Mouse (Mus musculus) cerebellum, adult 11-12 months (tissue): ENCODE measurements around the gene Arhgef25.
"Not testable (repeated sequence)": the region's sequence is repeated elsewhere in the genome, so short reads cannot be mapped to it uniquely, and the experiment has no call there.

ENCODE experiments used
- DNase-seq: peaks from one replicate; pipeline ENCODE4 v3.0.0; 2022

Arhgef25 gene

DNA sequence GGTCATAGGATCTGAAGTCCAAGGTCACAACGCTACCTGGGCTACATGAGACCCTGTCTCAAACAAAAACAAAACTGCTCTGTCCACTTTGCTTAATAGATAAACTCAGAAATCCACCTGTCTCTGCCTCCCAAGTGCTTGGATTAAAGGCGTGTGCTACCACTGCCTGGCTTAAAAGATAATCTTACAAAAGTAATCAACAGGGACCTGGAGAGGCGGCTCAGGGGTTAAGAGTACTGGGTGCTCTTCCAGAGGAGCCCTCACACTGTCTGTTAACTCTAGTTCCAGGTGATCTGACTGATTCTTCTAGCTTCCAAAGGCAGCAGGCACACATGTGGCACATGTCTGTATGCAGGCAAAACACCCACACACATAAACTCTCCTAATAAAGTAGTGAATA, 13.2 kb upstream of the Arhgef25 start:
- DNase-seq = no peak

DNA sequence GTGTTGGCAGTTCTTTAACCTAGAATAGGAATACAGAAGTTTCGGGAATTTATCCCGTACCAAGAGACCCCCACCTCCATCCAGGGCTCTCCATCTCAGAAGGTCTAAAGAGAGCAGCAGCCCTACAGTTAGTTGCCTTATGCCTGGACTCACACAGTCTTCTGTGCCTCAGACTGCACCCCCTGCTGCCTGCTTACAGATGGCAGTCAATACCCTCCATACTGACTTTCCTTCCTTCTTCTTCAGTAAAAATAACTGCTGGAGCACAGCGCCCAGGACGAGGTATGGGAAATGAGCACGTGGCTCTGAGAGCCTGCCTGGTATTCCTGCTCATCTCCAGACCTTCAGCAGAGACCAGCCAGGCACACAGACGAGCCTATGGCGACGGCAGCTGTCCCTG, 10.4 kb upstream of the Arhgef25 start:
- no peak for DNase-seq

DNA sequence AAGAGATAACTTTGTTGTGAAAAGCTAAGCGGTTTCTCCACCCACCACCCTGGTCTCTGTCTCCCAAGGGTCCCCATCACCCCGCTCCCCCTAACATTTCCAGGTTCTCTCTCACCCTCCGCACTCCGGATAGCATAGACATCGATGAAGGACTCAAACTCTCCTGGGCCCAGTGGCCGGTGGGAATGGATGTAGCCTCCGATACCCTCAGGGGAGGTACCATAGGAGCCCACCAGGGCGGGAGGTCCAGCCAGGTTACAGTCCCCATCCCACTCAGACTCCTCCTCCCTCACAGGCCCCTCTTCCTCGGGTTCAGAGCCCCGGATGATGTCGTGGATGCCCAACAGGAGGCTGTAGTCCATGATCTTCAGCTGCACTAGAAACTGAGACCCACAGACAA, 9.6 kb upstream of the Arhgef25 start:
- no peak for DNase-seq

DNA sequence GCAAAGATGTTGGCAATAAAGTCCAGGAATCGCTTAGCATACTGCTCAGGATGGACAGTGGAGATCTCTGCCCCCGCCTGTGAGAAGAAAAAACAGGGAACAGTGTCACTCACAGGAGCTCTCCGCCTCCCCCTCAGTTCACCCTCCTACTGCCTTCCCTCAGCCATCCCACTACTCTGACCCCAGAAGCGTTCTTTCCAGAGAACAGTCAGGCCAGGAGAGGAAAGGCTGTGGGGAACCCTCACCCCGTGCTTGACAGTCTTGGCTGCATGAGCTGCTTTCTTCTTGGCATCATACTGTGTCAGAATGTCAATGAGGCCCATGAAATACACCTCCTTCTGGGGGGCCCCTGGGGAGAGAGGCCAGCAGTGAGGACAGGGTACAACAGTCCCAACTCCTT, 9.2 kb upstream of the Arhgef25 start:
- DNase-seq = no peak

DNA sequence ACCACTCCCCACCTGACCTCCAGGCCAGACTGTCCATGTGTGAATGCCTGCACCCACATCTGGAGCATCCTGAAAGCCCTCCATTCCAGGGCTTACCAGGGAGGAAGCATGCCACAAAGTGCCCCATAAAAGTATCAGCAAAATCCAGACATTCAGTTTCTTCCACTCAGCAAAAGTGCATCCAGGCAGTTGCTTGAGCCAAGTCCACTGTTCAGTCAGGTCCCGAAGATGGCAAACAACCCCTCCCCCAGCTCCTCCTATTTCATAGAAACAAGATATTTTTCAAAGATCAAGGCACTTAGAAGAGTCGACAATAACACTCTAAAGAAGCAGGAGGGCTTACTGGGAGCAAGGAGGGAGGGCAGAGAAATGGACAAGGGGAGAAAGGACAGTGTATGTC, 8.6 kb upstream of the Arhgef25 start:
- no peak for DNase-seq

DNA sequence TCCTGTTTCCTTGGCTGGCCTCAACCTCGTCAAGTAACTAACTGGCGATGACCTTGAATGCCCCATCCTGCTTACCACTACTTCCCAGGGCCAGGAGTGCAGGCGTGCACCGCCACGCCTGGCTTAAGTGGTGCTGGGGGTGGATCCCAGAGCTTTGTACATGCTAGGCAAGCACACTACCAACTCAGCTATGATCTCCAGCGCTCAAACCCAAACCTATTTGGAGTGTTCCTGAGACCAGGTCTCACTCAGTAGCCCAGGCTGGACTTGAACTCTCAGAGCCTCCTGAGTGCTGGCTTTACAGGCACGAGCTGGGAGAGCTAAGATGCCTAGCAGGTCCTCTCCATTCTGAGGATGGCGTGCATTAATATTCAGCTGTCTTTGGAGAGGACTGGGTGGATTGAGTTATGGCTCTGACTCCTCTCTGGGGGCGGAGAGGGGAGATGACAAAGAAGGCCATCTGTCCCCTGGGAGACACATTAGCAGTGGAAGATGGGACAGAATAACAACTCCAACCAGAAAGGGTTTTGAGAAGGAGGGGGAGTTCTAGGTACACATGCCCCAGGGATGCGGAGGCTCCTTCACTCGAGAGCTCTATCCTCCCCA, 7.7 kb upstream of the Arhgef25 start:
- DNase-seq = no peak

DNA sequence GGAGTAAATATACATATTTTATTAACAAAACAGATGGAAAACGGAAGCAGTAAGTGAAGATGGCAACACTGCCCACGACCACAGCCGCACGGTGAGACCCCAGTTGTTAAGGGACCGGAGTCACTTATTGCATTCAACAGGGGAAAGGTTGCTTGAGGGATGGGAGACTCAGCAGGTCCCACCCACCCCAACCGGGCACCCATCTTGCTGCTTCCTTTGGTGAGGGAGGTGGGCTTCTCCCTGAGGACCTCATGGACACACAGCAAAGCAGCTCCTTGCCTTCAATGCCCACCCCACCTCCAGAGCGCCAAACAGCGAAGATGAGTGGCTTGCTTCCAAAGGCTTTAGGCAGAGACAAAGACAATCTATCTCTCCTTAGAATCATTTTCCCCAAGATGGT, 7.2 kb upstream of the Arhgef25 start:
- DNase-seq = no peak

DNA sequence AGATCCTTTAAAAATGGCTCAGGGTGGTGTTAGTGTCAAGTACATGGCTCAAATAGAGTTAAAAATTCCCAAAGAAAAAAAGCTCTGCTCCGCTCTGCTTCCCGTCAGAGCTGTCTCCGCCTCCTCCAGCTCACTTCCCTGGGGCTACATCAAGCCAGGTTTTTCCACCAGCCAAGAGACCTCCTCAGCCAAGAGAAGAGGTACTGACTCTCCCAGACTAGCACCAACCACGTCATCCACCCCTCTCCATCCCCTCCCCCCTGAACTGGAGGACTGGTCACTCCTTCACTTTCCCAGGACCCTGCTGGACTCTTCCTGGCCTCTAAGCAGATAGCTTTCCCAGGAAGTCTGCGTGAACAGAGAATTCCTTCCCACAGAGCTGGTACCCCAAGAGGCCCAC, 6.5 kb upstream of the Arhgef25 start:
- DNase-seq = peak; percentile 75

DNA sequence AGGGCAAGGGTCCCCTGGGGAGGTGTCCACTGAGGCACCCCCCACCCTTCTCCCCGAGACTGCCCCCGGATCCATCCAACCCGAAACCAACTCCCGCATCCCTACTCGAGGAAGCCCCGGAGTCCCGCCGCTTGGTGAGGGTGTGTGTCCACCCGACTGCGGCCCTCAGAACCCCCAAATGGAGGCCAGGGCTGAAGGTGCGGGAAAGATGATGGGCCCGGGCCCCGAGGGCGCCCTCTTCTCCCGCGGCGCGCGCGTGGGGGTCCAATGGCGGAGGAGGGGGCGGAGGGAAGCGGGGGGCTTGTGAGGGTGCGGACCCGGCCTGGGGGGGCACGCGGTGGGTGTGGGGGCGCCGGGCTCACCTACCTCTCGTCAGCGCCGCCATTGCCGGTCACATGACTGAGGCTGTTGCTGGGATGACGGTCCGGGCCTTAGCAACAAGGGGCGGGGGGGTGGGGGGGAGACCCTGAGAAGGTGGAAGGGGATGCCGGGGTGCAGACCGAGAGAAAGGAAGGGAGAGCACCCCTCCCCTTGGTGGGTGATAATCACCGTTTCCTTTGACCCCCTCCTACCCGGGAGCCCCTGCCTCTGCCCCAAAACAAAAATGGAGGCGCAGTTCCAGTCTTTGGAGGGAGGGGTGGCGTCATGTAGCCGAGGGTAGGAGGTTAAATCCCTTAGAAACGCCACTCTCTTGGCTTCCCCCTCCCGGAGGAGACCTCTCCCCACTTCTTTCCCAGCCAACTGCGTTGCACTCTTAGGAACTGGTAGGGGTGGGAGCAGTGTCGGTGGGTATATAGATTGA, 5.6 kb upstream of the Arhgef25 start, which contains the start of gene Dtx3:
Dtx3 (minus strand) TSS at position 401 of the 802 bp plus-strand sequence.
- DNase-seq = peak; percentile 70

DNA sequence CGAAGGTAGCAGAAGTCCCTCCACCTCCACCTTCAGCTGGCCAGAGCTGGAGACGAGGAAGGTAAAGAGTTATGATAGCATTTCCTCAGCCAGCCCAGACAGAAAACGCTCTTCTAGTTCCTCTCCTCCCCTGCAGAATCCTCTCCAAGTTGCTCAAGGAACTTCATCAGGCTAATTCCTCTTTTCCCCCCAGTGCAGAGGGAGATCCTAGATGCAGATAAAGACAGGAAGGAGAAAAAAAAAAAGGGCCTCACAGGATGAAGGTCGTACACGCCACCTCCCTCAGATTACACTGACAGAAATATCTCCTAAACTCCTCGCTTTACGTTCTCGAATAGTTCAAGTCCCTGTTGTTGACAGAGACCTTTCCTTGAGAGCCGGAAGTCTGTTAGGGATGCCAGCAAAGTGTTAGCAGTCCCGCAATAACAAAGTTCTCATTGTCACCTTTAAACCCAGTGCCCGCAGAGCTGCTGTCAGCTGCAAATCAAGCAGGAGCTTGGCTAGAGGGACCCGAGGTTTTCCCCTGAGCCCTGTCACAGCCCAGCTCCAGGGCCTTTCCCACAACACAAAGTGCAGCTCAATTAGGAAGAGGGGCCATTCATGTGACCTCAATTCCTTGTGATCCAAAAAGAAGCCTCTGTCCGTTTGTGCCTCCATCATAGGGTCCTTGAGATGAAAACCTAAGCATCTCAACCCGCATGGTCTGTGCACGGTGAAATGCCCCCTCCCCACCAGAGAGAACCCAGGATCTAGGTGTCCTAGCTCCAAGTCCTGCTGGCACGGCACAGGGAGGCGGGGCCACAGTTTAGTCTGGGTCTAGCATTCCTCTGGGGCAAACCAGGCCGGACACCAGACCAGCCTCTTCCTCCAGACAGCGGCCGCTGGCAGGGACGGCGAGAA, 4.8 kb upstream of the Arhgef25 start:
- DNase-seq = peak; percentile 82

DNA sequence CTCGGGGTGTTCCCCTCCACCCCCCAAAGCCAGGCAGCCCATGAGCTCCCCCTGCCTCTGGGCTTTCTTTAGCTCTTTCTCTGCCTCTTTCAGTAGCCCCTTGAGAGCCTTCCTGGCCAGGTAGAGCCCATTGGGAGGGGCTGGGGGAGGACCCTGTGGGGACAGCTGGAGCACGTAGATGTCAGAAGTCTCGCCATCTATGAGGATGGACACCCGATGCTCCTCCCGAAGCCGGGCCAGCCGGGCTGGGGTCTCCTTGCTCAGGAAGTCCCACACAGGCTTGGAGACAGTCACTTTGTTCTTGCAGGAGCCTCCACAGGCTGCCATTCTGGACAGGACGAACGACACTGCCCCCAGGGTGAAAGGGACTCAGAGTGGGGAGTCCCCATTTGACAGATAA, 3.1 kb upstream of the Arhgef25 start:
- DNase-seq = no peak

DNA sequence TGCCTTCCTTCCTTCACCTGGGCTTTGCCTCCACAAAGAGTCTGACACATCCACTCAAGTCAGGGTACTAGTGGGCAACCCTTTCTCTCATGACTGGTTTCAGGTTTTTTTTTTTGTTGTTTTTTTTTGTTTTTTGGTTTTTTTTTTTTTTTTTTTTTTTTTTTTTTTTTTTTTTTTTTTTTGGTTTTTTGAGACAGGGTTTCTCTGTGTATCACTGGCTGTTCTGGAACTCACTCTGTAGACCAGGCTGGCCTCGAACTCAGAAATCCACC, 2.1 kb upstream of the Arhgef25 start:
- DNase-seq = not testable (repeated sequence)

DNA sequence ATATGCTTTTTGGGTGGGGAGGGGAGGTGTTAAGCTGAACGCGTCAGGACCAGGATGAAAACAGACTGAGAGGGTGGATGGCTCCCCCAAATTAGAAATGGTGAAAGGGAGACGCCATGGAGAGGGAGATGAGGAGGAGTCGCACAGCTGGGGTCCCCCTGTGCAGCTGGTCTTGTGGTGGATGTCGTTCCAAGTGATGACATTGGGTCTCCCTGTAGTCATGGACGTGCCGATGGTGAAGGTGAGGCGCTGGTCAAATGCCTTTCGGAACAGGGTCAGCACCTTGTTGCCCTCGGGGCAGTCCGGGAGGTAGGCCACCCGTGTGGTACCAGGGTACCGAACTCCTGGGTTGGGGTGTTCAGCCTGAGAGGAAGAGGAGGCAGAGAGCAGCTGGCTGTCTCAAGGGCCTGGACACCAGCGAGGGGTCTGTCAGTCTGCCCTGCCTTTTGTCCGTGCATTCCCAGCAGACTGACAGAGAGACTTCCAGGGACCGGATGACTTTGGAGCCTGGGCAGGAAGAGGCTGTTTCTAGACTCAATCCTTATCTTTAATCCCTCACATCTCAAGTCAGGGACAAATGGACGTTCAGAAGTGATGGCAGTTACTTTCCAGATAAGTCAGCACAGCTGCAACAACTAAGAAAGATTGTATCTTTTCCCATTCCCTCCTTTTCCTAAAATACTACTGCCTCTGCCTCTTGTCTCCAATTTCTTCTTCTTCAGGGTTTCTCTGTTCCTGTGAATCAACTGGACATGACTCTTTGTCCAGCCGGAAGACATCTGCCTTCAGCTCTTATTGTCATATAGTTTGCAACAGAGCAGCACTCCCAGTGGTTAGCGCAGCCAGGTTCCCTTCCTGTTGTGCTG, 1.5 kb upstream of the Arhgef25 start:
- DNase-seq = peak; percentile 44

DNA sequence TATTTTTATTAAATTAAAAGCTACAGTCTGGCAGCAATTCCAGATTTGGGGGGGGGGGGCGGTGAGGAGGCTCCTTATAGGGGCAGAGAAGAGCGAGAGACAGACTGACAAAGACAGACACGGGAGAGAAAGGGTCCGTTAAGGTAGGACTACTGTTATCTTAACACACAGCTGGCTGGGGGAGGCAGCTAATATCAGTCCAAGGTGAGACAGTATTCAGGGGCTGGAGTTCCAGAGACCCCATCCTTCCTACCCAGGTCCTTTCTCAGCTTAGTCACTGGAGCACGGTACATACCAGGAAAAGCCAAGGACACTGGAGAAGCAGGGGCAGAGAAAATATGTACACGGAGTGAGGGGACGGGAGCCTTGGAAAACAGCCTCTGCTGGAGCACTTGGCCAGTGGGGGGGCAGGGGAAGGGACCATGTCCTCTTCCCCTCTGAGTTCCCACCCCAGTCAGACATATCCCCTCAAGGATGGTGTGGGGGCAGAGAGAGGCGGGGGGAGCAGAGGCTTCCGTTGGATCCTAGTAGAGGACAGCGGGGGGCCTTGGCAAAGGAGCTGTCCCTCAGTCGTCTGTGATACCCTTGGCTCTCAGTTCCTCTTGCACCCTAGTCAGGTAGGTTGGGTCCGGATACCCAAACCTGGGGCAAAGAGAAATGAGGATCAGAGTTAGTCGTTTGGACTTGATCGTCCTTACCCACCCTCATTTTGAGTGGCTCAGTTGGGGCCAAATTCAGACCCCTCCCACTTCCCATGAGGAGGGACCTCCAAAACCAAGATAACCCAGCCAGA, 711 bp upstream of the Arhgef25 start:
- DNase-seq = peak; percentile 49

DNA sequence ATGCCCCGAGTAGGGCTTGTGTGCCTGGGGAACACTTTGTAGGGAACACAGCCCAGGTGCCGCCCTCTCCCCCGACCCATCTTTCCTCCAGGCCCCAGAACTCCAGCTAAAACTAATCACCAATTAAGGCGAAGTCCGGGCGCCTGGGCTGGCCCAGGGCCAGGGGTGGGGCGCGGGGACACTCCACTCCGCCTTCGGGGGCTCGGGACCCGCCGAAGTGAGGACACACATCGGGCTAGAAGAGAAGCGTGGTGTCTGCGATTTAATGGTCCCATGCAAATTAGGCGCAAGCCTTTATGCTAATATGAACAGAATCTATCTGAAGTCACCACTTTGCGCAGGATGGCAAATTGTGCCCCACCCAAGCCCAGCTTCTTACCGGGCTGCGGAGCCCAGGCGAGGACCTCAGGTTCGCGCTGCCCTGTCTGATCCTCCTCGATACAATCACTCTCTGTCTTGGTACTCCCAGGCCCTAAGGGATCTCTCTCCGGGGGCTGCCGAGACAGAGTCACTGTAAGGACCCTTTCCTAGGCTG, 700 bp downstream of the Arhgef25 start:
- DNase-seq = peak; percentile 71

DNA sequence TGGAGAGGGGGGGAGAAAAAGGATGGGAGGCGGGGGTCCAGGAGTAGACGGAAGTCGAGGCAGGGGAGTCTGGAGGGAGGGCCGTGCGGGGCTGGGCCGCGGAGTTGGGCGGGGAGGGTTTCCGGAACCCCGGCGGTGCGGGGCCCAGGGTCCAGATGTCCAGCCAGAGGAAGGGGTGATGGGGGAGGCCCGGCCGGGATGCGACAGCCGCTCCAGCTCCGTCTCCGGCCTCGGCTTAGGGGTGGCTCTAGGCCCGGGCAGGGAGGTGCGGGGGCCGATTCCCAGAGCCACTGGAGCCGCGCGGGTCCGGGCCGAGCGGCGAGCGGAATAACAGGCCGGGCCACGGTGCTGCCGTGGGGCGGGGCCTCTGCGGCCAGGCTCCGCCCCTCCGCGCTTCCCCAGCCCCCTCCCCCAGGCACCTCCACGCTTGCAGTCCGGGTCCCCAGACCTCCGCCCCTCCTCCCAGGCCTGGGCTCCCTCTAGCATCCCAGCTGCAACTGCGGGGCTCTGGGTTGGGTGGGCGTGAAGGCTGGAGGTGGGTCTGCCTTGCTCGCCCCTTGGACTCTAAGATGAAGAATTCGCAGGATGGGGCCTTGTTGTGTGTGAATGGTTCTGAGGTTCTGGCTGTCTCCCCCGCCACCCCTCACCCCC, 1.3 kb downstream of the Arhgef25 start:
- peak; percentile 78 for DNase-seq

DNA sequence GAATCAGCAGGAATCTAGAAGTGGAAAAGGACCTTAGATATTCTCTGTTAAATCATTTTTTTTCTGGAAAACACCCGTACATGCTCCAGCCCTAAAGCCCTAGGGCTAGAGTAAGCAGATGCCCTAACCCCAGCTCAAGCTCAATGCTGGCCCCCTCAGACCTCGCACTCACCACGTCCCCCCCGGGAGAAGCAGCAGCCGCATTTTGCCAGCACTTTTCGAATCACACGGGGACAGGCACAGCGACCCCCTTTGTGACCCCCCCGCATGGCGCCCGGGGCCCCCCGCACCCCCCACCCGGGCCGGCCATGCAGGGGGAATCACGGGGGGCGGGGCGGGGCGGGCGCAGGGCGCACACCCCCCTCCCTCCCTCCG, 1.8 kb downstream of the Arhgef25 start:
- DNase-seq = peak; percentile 56

DNA sequence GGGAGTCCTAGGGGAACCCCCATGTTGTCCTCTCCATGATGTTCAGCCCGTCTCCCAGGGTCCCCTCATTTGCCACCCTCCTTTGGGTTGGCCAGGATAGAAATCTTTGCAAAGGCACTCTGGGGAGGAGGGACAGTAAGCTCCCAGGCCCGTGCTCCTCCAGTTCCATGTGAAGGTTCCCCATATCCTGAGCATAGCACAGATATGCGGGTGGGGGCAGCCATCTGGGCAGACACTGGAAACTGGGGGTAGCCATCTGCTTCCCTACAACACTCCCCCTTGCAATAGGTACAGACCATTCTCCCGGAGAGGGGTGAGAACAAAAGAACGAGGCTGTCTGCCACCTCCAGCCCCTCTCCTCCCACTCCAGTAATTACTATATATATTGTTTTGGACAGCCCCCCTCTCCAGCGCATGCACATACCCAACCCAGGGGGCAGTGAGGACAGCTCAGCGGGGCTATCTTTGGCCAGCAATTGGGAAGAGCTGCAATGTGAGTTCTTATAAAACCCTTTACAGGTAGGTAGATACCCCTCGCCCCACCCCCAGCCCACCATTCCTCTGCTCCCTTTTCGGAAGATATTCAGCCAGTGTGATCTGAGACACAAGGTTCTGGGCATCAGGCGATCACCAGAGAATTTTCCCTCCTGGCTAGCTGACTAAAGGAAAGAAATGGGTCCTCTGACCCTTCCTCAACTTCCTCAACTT, 2.4 kb downstream of the Arhgef25 start:
- DNase-seq = peak; percentile 80

DNA sequence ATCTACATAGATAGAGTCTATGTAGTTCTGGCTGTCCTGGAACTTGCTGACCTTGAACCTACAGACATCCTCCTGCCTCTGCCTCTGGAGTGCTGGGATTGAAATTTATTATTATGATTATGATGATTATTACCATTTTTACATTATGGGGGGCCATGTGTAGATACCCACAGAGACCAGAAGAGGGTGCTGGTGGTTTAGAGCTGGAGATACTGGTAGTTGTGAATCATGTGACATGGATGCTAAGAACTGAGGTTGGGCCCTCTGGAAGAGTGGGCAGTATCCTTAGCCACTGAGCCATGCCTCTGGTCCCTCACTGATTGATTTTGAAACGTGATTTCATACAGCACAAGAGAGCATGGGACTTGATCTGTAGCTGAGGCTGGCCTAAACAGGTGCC, 3.4 kb downstream of the Arhgef25 start:
- no peak for DNase-seq

DNA sequence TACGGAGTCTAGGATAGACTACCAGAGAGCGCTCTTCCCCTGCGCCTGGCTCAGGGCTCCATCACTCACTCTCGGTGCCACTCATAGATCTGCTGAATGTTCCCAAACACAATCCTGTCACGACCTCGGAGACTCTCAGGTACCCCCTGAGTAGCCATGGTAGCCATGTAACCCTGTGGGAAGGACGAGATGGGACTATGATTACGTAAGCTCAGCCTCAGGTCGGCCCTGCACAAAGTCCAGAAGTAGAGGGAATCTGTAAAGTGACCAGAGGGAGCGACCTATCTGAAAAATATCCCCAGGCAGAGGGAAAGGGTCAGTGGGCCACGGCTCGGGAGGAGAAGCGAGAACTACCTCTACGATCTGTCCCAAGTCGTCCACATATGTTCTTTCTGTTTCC, 4.4 kb downstream of the Arhgef25 start:
- DNase-seq = no peak

DNA sequence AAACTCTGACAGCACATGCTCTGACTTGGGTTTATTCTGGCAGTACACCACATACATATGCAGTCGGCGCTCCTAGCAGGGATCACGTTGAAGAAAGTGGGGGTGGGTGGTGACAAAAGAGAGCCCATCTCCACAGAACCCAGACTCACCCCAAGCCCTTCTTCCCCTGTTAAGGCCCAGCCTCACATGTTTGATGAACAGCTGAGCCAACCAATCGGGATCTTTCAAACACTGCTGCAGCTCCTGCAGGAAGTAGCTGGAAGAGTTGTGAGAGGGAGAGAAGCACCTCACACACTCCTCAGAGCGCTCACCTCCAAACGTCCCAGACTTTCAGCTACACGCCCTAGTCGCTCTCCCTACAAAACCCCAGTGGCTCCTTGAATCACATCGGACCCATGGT, 4.8 kb downstream of the Arhgef25 start:
- DNase-seq = no peak
